Mouse (Mus musculus) gastrocnemius, adult 2 months (tissue): ENCODE measurements around the gene Naa10. TPM values are rescaled to one million over a fixed set of nuclear protein-coding genes. Genes with fewer than 3 reads are reported as not detected.
A peak's percentile ranks its signal among the peaks of the same experiment; 100 is the strongest.

Experiments used
- DNase-seq: peaks from one replicate; pipeline ENCODE4 v3.0.0; 2022
- H3K27ac ChIP-seq: fragments of 200-600 bp; 2 replicates; pipeline ENCODE4 v1.8.1; 2022; ENCODE audit warnings: mild to moderate bottlenecking
- H3K4me3 ChIP-seq: fragments of 200-600 bp; 2 replicates; pipeline ENCODE4 v1.8.1; 2022; ENCODE audit warnings: mild to moderate bottlenecking, moderate library complexity
- CTCF ChIP-seq: fragments of 200-600 bp; IDR thresholded peaks from 2 replicates; pipeline ENCODE4 v1.8.1; 2022; ENCODE audit warnings: antibody characterized with exemption, mild to moderate bottlenecking, moderate library complexity
- intact Hi-C: fragments of 180-260 bp; cut with DNase I; formaldehyde crosslinking; loops from one replicate; pipeline ENCODE4 v1.15.1; 2025
- total RNA-seq, 2 experiments: library from RNA; stranded (reverse); gene quantifications; 2 replicates each; pipeline ENCODE4 v1.2.3; 2021

Naa10 gene
- total RNA-seq, 2 experiments from 2014 or later = 51.2 to 63.4 TPM

- DNase-seq = no peak
- peak overlapping the region; percentile 37 for H3K4me3 ChIP-seq
- intact Hi-C loops = no loop called here
- no peak overlapping the region for H3K27ac ChIP-seq
- TF ChIP-seq CTCF = no peak
Observed at GRCm38 (mm10) chrX:73911156-73911555, 10.6 kb downstream of the Naa10 start.

DNA sequence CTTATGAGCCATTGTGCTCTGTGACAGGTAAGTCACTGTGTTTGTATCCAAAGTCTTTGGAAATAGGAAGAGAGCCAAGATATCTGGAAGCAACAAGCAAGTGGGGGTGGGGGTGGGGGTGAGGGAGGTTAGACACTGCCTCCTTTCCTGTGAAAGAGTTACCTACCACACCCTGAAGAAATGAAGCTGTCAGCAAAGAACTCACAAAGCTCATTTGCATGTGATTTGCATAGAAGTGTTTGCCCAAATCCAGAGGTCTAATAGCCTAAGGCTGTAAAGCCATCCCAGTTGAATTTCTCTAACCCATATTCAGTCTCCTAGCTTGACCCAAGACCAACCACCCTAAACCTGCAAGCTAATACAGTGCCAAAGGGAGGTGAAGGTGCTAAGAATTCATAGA is 11.3 kb downstream of the Naa10 start:
- intact Hi-C loops = no loop called here
- no peak for DNase-seq
- no peak overlapping the region for H3K27ac ChIP-seq
- no peak overlapping the region for H3K4me3 ChIP-seq
- TF ChIP-seq CTCF = no peak

- no peak for DNase-seq
- intact Hi-C loops = no loop called here
- no peak overlapping the region for H3K4me3 ChIP-seq
- H3K27ac ChIP-seq = no peak overlapping the region
- TF ChIP-seq CTCF = no peak
Observed at GRCm38 (mm10) chrX:73910049-73910448, 11.7 kb downstream of the Naa10 start.

DNA sequence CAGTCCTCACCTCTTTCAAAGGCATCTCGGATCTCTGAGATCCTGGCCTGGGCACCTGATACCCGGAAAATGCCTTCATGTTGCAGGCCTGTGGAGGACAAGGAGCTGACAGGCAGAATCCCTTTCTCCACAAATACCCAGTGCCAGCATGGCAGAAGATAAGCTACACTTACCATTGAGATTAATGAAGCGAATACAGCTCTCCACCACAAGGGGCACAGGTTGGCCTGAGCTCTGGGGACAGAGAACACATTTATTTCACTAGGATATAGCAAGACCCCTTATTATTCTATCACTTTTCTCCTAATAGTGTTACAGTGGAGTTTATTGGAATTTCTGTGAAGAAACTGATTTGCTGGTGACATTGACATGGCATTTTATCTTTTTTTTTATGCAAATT is 23.8 kb downstream of the Naa10 start:
- intact Hi-C loops = loop anchor here (10.0 kb wide), 2 partner anchors 193 to 843 kb away; no protein-coding TSS in a partner anchor
- H3K4me3 ChIP-seq = no peak overlapping the region
- H3K27ac ChIP-seq = no peak overlapping the region
- no peak for DNase-seq
- TF ChIP-seq CTCF = peak; percentile 7; the same call in 1 of the 2 replicates

GRCm38 (mm10) chrX:73895719-73896118 is 26.0 kb downstream of the Naa10 start, which contains the start of gene L1cam:
Gene L1cam (minus strand): TSS chrX:73896105.
- intact Hi-C loops = loop anchor here (2.0 to 10.0 kb wide), 3 partner anchors 97 to 841 kb away; no protein-coding TSS in a partner anchor
- peak; percentile 65 for TF ChIP-seq CTCF
- no peak within 1 kb of the TSS for H3K4me3 ChIP-seq
- DNase-seq = peak; percentile 71
- H3K27ac ChIP-seq = no peak within 1 kb of the TSS

DNA sequence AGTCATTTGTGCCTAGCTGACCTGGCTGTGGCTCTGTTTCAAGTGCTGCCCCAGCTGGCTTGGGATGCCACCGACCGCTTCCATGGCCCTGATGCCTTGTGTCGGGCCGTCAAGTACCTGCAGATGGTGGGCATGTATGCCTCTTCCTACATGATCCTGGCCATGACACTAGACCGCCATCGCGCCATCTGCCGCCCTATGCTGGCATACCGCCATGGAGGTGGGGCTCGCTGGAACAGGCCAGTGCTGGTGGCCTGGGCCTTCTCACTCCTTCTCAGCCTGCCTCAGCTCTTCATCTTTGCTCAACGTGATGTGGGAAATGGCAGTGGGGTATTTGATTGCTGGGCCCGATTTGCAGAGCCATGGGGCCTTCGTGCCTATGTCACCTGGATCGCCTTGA is 28.9 kb downstream of the Naa10 start:
- no peak for DNase-seq
- Histone ChIP-seq H3K27ac (no peak overlapping the region), H3K4me3 (no peak overlapping the region)
- intact Hi-C loops = loop anchor here (10.0 kb wide), 2 partner anchors 188 to 838 kb away; no protein-coding TSS in a partner anchor
- TF ChIP-seq CTCF = no peak

GRCm38 (mm10) chrX:73891551-73892152 is 30.1 kb downstream of the Naa10 start, which contains the start of gene Avpr2:
Gene Avpr2 (plus strand): TSS chrX:73892102.
- intact Hi-C loops = loop anchor here (10.0 kb wide), 2 partner anchors 187 to 837 kb away; no protein-coding TSS in a partner anchor
- DNase-seq = no peak
- no peak within 1 kb of the TSS for H3K4me3 ChIP-seq
- no peak for TF ChIP-seq CTCF
- H3K27ac ChIP-seq = no peak within 1 kb of the TSS

DNA sequence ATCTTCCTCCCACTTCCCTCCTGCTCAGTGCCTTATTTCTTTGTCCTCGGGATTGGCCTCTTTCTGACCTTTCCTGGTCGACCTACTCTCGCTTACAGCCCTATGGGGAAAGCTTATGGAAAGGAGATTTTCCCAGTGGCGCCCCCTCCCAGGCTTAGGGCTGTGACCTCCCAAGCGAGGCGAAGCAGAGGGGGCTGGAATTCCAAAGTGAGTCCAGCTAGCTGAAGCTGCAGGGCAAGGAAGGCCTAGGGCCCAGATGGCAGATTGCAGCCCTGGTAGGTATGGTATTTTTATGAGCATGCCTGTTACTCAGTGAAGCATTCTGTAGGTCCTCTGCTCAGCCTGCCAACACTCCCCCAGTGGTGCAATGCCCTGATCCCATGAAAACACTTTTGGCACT is 40.3 kb downstream of the Naa10 start:
- TF ChIP-seq CTCF = no peak
- no peak overlapping the region for H3K4me3 ChIP-seq
- intact Hi-C loops = no loop called here
- no peak overlapping the region for H3K27ac ChIP-seq
- no peak for DNase-seq

DNA sequence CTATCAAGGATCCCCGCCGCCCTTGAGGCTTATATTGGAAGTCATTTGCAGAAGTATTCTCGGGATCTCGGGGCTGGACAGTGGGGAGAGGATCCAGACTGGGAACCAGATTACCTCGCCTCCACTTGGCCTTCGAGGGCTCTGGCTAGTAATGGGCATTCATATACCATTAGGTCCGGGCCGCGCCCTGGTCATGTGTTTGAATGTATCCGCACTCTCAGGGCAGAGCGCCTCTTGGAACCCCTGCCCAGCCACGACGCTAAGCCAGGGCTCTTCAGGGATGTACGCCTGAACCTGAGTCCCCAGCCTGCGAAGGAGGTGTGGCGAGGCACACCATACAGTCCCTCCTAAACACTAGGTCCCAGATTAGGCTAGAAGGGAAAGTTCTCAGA is 40.7 kb downstream of the Naa10 start:
- intact Hi-C loops = no loop called here
- Histone ChIP-seq H3K27ac (no peak overlapping the region), H3K4me3 (peak overlapping the region; percentile 71)
- TF ChIP-seq CTCF = no peak
- no peak for DNase-seq

- DNase-seq = peak; percentile 35
- intact Hi-C loops = no loop called here
- TF ChIP-seq CTCF = no peak
- H3K27ac ChIP-seq = no peak overlapping the region
- H3K4me3 ChIP-seq = peak overlapping the region; percentile 71
Observed at GRCm38 (mm10) chrX:73880194-73881035, 41.3 kb downstream of the Naa10 start.

DNA sequence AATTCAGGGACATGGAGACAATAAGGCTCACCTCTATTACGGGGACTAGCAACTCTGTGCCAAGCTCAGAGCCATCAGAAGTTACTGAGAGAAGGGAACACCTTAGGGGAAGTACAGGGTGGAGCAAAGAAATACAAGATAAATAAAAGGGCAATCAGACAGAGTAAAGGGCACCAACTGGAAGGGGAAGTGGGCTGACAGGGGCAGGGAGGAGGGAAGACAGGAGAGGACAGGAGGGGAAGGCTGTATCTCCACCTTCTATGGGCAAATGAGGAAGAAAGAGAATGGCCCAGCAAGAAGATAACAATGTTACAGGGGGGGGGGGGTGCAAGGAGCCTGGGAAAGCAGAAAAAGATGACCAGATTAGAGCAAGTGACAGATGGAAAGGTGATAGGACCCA is 44.7 kb downstream of the Naa10 start:
- intact Hi-C loops = no loop called here
- Histone ChIP-seq H3K4me3 (no peak overlapping the region), H3K27ac (no peak overlapping the region)
- no peak for DNase-seq
- no peak for TF ChIP-seq CTCF

GRCm38 (mm10) chrX:73875881-73876280 is 45.9 kb downstream of the Naa10 start:
- Histone ChIP-seq H3K4me3 (no peak overlapping the region), H3K27ac (no peak overlapping the region)
- DNase-seq = no peak
- intact Hi-C loops = no loop called here
- no peak for TF ChIP-seq CTCF

- H3K27ac ChIP-seq = no peak overlapping the region
- intact Hi-C loops = no loop called here
- no peak for DNase-seq
- H3K4me3 ChIP-seq = no peak overlapping the region
- TF ChIP-seq CTCF = no peak
Observed at GRCm38 (mm10) chrX:73871956-73872355, 49.8 kb downstream of the Naa10 start.

DNA sequence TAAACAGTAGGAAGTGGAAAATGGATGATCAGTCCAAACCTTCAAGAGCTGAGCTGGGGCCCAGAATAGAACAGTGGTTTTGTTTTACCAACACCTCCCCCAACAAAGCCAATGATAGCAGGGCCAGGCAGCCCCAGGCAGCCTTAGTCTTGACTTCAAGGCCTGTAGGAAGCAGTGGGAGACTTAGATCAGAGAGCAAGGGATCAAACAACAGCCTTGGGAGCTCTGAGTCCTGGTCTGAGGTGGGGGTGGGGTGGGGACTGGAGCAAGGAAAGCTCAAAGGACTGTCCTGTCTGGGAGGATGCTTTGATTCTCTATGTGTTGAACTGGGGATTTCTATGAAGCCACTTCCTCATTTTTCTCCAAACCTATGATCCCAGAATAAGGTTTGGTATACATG is 50.3 kb downstream of the Naa10 start:
- no peak for TF ChIP-seq CTCF
- Histone ChIP-seq H3K4me3 (no peak overlapping the region), H3K27ac (no peak overlapping the region)
- intact Hi-C loops = no loop called here
- no peak for DNase-seq
